Mouse (Mus musculus): ENCODE measurements around the gene Neu1. TPM values are rescaled to one million over a fixed set of nuclear protein-coding genes. Genes with fewer than 3 reads are reported as not detected.

Gene Neu1
- 21.6 and 24.5 TPM in 2 replicates for total RNA-seq (2015)
- 28.4 and 29.8 TPM in 2 replicates for total RNA-seq (2017)

GRCm38 (mm10) chr17:34931061-34931734 is at the start of gene Neu1:
TSS of gene Neu1 (plus strand) at chr17:34931253.
- peak; percentile 94 for ATAC-seq (replicated peaks; ENCODE audit: poor library complexity)

- ATAC-seq (replicated peaks; ENCODE audit: poor library complexity): no peak
Measured at GRCm38 (mm10) chr17:34881683-34882310, 49.3 kb upstream of the Neu1 start, which contains the start of gene Gm20547. TSS of gene Gm20547 (minus strand) at chr17:34882042.

- peak; percentile 68 for ATAC-seq (replicated peaks; ENCODE audit: poor library complexity)
Measured at GRCm38 (mm10) chr17:34883332-34883731, 47.7 kb upstream of the Neu1 start.

GRCm38 (mm10) chr17:34884704-34885103 is 46.3 kb upstream of the Neu1 start:
- ATAC-seq (replicated peaks; ENCODE audit: poor library complexity): peak; percentile 60

GRCm38 (mm10) chr17:34885615-34886014 is 45.4 kb upstream of the Neu1 start:
- no peak for ATAC-seq (replicated peaks; ENCODE audit: poor library complexity)

GRCm38 (mm10) chr17:34887942-34888341 is 43.1 kb upstream of the Neu1 start:
- ATAC-seq (replicated peaks; ENCODE audit: poor library complexity): peak; percentile 35; the same call in 1 of the 2 replicates

- ATAC-seq (replicated peaks; ENCODE audit: poor library complexity): no peak
Measured at GRCm38 (mm10) chr17:34890074-34890743, 40.8 kb upstream of the Neu1 start.

- no peak for ATAC-seq (replicated peaks; ENCODE audit: poor library complexity)
Measured at GRCm38 (mm10) chr17:34891377-34891776, 39.7 kb upstream of the Neu1 start.

- ATAC-seq (replicated peaks; ENCODE audit: poor library complexity): no peak
Measured at GRCm38 (mm10) chr17:34893072-34893824, 37.8 kb upstream of the Neu1 start.

GRCm38 (mm10) chr17:34894074-34894597 is 36.9 kb upstream of the Neu1 start:
- ATAC-seq (replicated peaks; ENCODE audit: poor library complexity): peak; percentile 72

GRCm38 (mm10) chr17:34894801-34895530 is 36.1 kb upstream of the Neu1 start:
- ATAC-seq (replicated peaks; ENCODE audit: poor library complexity): no peak

- ATAC-seq (replicated peaks; ENCODE audit: poor library complexity): no peak
Measured at GRCm38 (mm10) chr17:34895724-34896123, 35.3 kb upstream of the Neu1 start.

GRCm38 (mm10) chr17:34896366-34896765 is 34.7 kb upstream of the Neu1 start:
- no peak for ATAC-seq (replicated peaks; ENCODE audit: poor library complexity)

GRCm38 (mm10) chr17:34897373-34898159 is 33.5 kb upstream of the Neu1 start:
- ATAC-seq (replicated peaks; ENCODE audit: poor library complexity): peak; percentile 33

GRCm38 (mm10) chr17:34898160-34898586 is 32.9 kb upstream of the Neu1 start, which contains the start of the genes C2 and Ehmt2:
TSS of gene C2 (minus strand) at chr17:34898265.
TSS of gene Ehmt2 (plus strand) at chr17:34898469.
- peak; percentile 33 for ATAC-seq (replicated peaks; ENCODE audit: poor library complexity)

- ATAC-seq (replicated peaks; ENCODE audit: poor library complexity): no peak
Measured at GRCm38 (mm10) chr17:34898706-34899052, 32.4 kb upstream of the Neu1 start.

- ATAC-seq (replicated peaks; ENCODE audit: poor library complexity): no peak
Measured at GRCm38 (mm10) chr17:34899053-34899889, 31.8 kb upstream of the Neu1 start.

GRCm38 (mm10) chr17:34899890-34900243 is 31.2 kb upstream of the Neu1 start:
- no peak for ATAC-seq (replicated peaks; ENCODE audit: poor library complexity)

All from megakaryocyte progenitor cell, adult 5-6 weeks (primary cell).